Mouse (Mus musculus): Measurements from ENCODE around the gene Supt5.

- TF ChIP-seq CTCF (IDR thresholded peaks at IDR 0.05; ENCODE audit: low read depth) (no peak), EP300 (IDR thresholded peaks at IDR 0.05; ENCODE audit: low read depth) (no peak)
Observed at GRCm38 (mm10) chr7:28378066-28378690, 39.6 kb upstream of the Supt5 start.
